Mouse (Mus musculus) kidney, embryonic 15.5 days (tissue): ENCODE results near the gene Vmn1r23. TPM values are rescaled to one million over a fixed set of nuclear protein-coding genes. Genes with fewer than 3 reads are reported as not detected.
"Not testable (repeated sequence)": the region's sequence is repeated elsewhere in the genome, so short reads cannot be mapped to it uniquely, and the experiment has no call there.

Source experiments
- ATAC-seq: fragments of 200-750 bp; cut with Nextera tagmentation; replicated peaks from 2 replicates; pipeline ENCODE4 v1.8.0; 2017; ENCODE audit warnings: moderate TSS enrichment; ENCODE audit not compliant: low FRiP score
- H3K27ac ChIP-seq: fragments of 300-500 bp; sonication (generic); 2 replicates; pipeline ENCODE4 v1.5.1; 2015; ENCODE audit warnings: mild to moderate bottlenecking, inconsistent platforms
- H3K27me3 ChIP-seq: fragments of 300-500 bp; sonication (generic); 2 replicates; pipeline ENCODE4 v1.6.1; 2015; ENCODE audit warnings: inconsistent platforms
- H3K36me3 ChIP-seq: fragments of 300-500 bp; sonication (generic); 2 replicates; pipeline ENCODE4 v1.6.1; 2015; ENCODE audit warnings: inconsistent platforms
- H3K4me1 ChIP-seq: fragments of 300-500 bp; sonication (generic); 2 replicates; pipeline ENCODE4 v1.6.1; 2015; ENCODE audit warnings: inconsistent platforms
- H3K4me2 ChIP-seq: fragments of 300-500 bp; sonication (generic); 2 replicates; pipeline ENCODE4 v1.6.1; 2015; ENCODE audit warnings: moderate library complexity, mild to moderate bottlenecking, inconsistent platforms
- H3K4me3 ChIP-seq: fragments of 300-500 bp; sonication (generic); replicated peaks from 2 replicates; pipeline ENCODE4 v1.5.1; 2015; ENCODE audit warnings: mild to moderate bottlenecking, inconsistent platforms
- H3K9ac ChIP-seq: fragments of 300-500 bp; sonication (generic); 2 replicates; pipeline ENCODE4 v1.6.1; 2015; ENCODE audit warnings: mild to moderate bottlenecking, inconsistent platforms
- H3K9me3 ChIP-seq: fragments of 300-500 bp; sonication (generic); replicated peaks from 2 replicates; pipeline ENCODE4 v1.6.1; 2016; ENCODE audit warnings: inconsistent platforms
- WGBS: fragments of 180-500 bp; shearing (Covaris S2); methylation state at CpG from one replicate; pipeline ENCODE4 v1.1.7; 2015; ENCODE audit warnings: mixed read lengths; 5-methylcytosine and 5-hydroxymethylcytosine counted together
- polyA plus RNA-seq: library from polyadenylated mRNA; unstranded; fragments of >200 nt; fragmentation: Nextera tagmentation; extraction: Ambion mirVana; gene quantifications from 2 replicates; pipeline ENCODE4 v1.2.1, GENCODE M21; 2015

The Vmn1r23 gene
- polyA plus RNA-seq: not detected in 2 replicates

DNA sequence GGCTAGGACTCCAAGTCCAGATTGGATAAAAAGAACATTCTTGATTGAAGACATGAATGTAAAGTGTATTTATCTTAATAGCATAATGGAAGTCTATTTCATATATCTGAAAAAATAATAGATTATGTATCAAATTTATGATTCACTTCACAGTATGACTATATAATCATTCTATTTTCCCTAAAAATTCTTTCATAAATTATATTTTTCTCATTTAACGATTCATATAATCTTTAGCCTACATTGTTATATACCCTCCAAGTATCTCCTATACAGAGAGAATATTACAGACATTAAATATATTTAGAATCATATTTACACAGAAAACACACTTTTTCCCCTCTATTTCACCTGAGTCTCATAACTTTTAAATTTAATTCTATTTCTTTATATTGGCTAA is at the start of gene Vmn1r23:
TSS of gene Vmn1r23 (minus strand) at position 101 of the 400 bp plus-strand sequence.
- WGBS: 89% methylated on average over 1 of the region's 1 CpGs
- Histone ChIP-seq H3K4me2 (no peak within 1 kb of the TSS), H3K27me3 (no peaks in the 10 kb centered on the region), H3K4me3 (no peak within 1 kb of the TSS), H3K36me3 (no peaks in the 10 kb centered on the region), H3K9me3 (no peaks in the 10 kb centered on the region), H3K4me1 (no peaks in the 10 kb centered on the region), H3K27ac (no peak within 1 kb of the TSS), H3K9ac (no peak within 1 kb of the TSS)
- ATAC-seq: no peak

GRCm38 (mm10) chr6:57961403-57961802 is 34.8 kb upstream of the Vmn1r23 start, which contains the start of gene Vmn1r24:
Gene Vmn1r24, minus strand, starts transcription at chr6:57961503.
- ATAC-seq, H3K27ac ChIP-seq, H3K4me3 ChIP-seq, H3K9ac ChIP-seq, H3K4me1 ChIP-seq, H3K27me3 ChIP-seq, H3K36me3 ChIP-seq, H3K9me3 ChIP-seq, H3K4me2 ChIP-seq: not testable (repeated sequence)
- 78% methylated on average over 1 of the region's 1 CpGs for WGBS

DNA sequence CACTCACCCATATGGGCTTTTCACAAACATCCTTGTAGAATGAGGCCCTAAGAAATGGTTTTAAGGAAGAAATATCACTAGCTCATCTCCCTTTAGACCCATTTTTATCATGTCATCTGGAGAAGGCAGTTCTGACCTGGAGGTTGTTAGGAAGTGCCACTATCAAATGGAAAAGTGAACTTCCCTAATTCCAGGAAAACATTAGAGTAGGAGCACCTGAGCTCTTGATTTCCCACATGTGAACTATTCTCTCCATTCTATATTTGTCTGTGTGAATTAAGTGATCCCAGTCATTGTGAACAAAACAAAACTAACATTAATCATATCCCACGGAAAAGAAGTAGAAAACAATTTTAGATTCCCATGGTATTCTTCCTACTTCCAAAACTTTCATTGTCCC is 18.7 kb downstream of the Vmn1r23 start, which contains the start of gene Vmn1r22:
TSS of gene Vmn1r22 (minus strand) at position 101 of the 400 bp plus-strand sequence.
- Histone ChIP-seq H3K9me3 (peaks cover 4% of the 10 kb centered on the region; the same call in 1 of the 2 replicates), H3K4me1 (no peaks in the 10 kb centered on the region), H3K4me2 (no peak within 1 kb of the TSS), H3K4me3 (no peak within 1 kb of the TSS), H3K27ac (no peak within 1 kb of the TSS), H3K27me3 (no peaks in the 10 kb centered on the region), H3K9ac (no peak within 1 kb of the TSS), H3K36me3 (no peaks in the 10 kb centered on the region)
- no peak for ATAC-seq
- 90% methylated on average over 1 of the region's 1 CpGs for WGBS

Other genes starting within 250 kb of the Vmn1r23 start
- gene Pyurf, start 234.8 kb downstream of the Vmn1r23 start, polyA plus RNA-seq: 23.1 and 23.4 TPM in 2 replicates
- 33.6 and 34.6 TPM in 2 replicates for gene Lancl2, start 224.3 kb downstream of the Vmn1r23 start, polyA plus RNA-seq
- 44.8 and 48.0 TPM in 2 replicates for gene Vopp1, start 101.7 kb downstream of the Vmn1r23 start, polyA plus RNA-seq
- gene Vmn1r21, start 76.5 kb downstream of the Vmn1r23 start, polyA plus RNA-seq: 0.14 TPM in 1 of 2 replicates, not detected in the other
- not detected in 2 replicates for gene Vmn1r22, start 18.8 kb downstream of the Vmn1r23 start, polyA plus RNA-seq
- not detected in 2 replicates for gene Vmn1r24, start 34.7 kb upstream of the Vmn1r23 start, polyA plus RNA-seq
- not detected in 2 replicates for gene Vmn1r25, start 54.0 kb upstream of the Vmn1r23 start, polyA plus RNA-seq
- not detected in 2 replicates for gene Vmn1r26, start 88.3 kb upstream of the Vmn1r23 start, polyA plus RNA-seq